Mouse (Mus musculus) liver, embryonic 12.5 days (tissue): ENCODE measurements around the gene Gm21970. TPM values are rescaled to one million over a fixed set of nuclear protein-coding genes. Genes with fewer than 3 reads are reported as not detected.

Experiments
- ATAC-seq: fragments of 200-750 bp; cut with Nextera tagmentation; 2 replicates; pipeline ENCODE4 v1.8.0; 2017; ENCODE audit warnings: moderate number of reproducible peaks, mild to moderate bottlenecking, moderate library complexity
- H3K27ac ChIP-seq: fragments of 300-500 bp; sonication (generic); 2 replicates; pipeline ENCODE4 v1.5.1; 2016; ENCODE audit warnings: mild to moderate bottlenecking
- H3K27me3 ChIP-seq: fragments of 300-500 bp; sonication (generic); replicated peaks from 2 replicates; pipeline ENCODE4 v1.6.1; 2016; ENCODE audit warnings: mild to moderate bottlenecking, moderate library complexity
- H3K36me3 ChIP-seq: fragments of 300-500 bp; sonication (generic); 2 replicates; pipeline ENCODE4 v1.6.1; 2016; ENCODE audit warnings: mild to moderate bottlenecking, moderate library complexity
- H3K4me1 ChIP-seq: fragments of 300-500 bp; sonication (generic); 2 replicates; pipeline ENCODE4 v1.6.1; 2016
- H3K4me2 ChIP-seq: fragments of 300-500 bp; sonication (generic); 2 replicates; pipeline ENCODE4 v1.6.1; 2016; ENCODE audit warnings: mild to moderate bottlenecking, moderate library complexity
- H3K4me3 ChIP-seq: fragments of 300-500 bp; sonication (generic); 2 replicates; pipeline ENCODE4 v1.5.1; 2016; ENCODE audit warnings: mild to moderate bottlenecking, moderate library complexity
- H3K9ac ChIP-seq: fragments of 300-500 bp; sonication (generic); 2 replicates; pipeline ENCODE4 v1.6.1; 2016; ENCODE audit warnings: mild to moderate bottlenecking, moderate library complexity
- H3K9me3 ChIP-seq: fragments of 300-500 bp; sonication (generic); replicated peaks from 2 replicates; pipeline ENCODE4 v1.6.1; 2016; ENCODE audit warnings: mild to moderate bottlenecking, moderate library complexity
- WGBS: fragments of 180-500 bp; shearing (Covaris S2); methylation state at CpG from one replicate; pipeline ENCODE4 v1.1.7; 2016; ENCODE audit not compliant: insufficient replicate concordance; 5-methylcytosine and 5-hydroxymethylcytosine counted together
- polyA plus RNA-seq: library from polyadenylated mRNA; unstranded; fragments of >200 nt; fragmentation: Nextera tagmentation; extraction: Ambion mirVana; gene quantifications from 2 replicates; pipeline ENCODE4 v1.2.1, GENCODE M21; 2016

The Gm21970 gene
- polyA plus RNA-seq, 1 experiment from 2014 or later = not detected

DNA sequence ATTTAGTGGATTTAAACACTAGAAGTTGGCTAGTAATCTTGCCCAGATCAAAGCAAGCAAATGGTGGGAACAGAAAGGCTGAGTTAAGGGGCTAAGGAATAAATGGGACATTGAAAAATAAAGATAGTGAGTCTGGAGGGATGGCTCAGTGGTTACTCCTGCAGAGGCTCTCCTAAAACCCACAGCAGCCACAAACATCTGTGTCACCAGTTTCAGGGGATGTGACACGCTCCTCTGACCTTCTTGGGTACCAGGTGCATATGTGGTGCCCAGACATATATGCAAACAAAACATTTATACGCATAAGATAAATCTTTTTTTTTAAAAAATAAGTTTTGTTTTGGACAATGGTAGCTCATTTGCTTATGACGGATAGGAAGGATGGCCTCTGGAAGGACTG lies 67.9 kb downstream of the Gm21970 start:
- no peak for ATAC-seq
- H3K36me3 ChIP-seq = no peaks in the 10 kb centered on the region
- H3K9ac ChIP-seq = peak overlapping the region; percentile 29; the same call in 1 of the 2 replicates
- H3K4me2 ChIP-seq = no peak overlapping the region
- H3K4me3 ChIP-seq = no peak overlapping the region
- H3K27me3 ChIP-seq = no peaks in the 10 kb centered on the region
- H3K27ac ChIP-seq = peak overlapping the region; percentile 48; the same call in 1 of the 2 replicates
- H3K9me3 ChIP-seq = 0 out of 2 replicates have a peak, but pooled peaks cover 3% of the 10 kb centered on the region
- WGBS = 90% methylated on average over 3 of the region's 3 CpGs
- peaks cover 60% of the 10 kb centered on the region for H3K4me1 ChIP-seq

DNA sequence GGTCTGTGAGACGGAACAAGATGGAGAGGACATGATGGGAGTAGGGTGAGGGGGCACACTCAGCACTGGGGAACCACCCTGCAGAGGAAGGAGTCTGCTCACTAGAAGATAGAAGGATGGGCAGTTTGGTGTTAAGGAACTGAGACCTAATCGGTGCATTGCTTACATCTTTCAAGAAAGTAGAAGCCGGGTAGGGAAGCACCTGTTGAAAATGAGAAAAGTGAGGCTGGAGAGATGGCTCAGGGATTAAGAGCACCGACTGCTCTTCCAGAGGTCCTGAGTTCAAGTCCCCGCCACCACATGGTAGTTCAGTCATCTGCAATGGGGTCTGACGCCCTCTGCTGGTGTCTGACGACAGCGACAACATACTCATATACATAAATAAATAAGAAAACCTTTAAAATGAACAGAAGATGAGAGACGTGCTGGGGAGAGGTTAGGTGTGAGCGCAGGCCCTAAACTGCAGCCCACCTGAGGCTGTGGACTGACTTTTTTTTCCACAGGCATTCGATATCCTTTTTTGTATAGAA lies 68.4 kb downstream of the Gm21970 start:
- ATAC-seq = no peak
- Histone ChIP-seq H3K9me3 (0 out of 2 replicates have a peak, but pooled peaks cover 3% of the 10 kb centered on the region), H3K4me2 (no peak overlapping the region), H3K9ac (no peak overlapping the region), H3K36me3 (no peaks in the 10 kb centered on the region), H3K27me3 (no peaks in the 10 kb centered on the region), H3K4me1 (peaks cover 60% of the 10 kb centered on the region), H3K4me3 (no peak overlapping the region), H3K27ac (peak overlapping the region; percentile 79; the same call in 1 of the 2 replicates)
- 67% methylated on average over 11 of the region's 11 CpGs for WGBS

DNA sequence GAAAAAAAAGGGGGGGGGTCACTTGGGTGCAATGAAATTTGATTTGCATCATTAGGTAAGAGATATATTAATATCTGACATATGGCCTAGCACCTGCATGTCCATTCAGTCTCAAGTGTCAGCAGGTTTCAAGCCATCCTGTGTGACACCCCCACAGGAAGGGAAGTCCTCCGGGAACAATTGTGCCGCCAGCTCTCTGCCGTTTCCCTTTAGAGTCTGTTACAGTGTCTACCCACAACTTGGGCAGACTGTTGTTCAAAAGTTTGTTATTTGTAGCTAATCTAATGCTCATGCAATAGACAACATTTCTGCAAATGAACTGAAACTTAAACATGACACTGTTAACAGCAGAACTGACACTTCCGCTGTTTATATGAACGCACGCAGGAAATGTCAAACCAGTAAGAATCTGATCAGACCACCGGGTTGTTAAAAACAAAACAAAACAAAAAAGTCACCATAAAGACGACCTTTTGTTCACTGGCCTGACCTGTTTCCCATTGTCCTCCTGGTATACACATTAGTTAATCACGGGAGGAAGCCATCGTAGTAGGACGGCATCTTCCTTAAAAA lies 69.6 kb downstream of the Gm21970 start:
- Histone ChIP-seq H3K27me3 (no peaks in the 10 kb centered on the region), H3K9me3 (0 out of 2 replicates have a peak, but pooled peaks cover 3% of the 10 kb centered on the region), H3K9ac (peak overlapping the region; percentile 42; the same call in 1 of the 2 replicates), H3K27ac (peak overlapping the region; percentile 79), H3K4me1 (peaks cover 65% of the 10 kb centered on the region), H3K36me3 (no peaks in the 10 kb centered on the region), H3K4me3 (peak overlapping the region; percentile 29; the same call in 1 of the 2 replicates), H3K4me2 (peak overlapping the region; percentile 51)
- WGBS = 39% methylated on average over 11 of the region's 11 CpGs
- no peak for ATAC-seq

DNA sequence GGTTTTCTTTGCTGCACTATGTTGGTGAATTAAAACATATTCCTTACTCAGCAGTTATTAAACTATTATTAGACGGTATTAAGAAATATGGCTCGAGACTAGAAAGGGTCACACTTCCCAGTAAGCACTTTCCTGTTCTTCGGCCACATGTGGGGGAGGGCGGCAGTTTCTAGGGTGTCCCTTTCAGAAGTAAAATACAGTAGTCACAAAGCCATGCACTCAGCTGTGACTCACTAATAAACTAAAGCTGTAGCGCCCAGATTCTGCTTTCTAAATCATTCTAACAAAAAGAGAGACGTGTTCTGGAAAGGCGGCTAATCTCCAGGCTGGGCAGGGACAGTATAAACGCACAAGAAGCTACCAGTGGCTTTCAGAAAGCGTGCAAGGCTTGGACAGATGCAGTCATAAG lies 70.3 kb downstream of the Gm21970 start:
- peak overlapping the region; percentile 48 for H3K9ac ChIP-seq
- H3K27ac ChIP-seq = peak overlapping the region; percentile 79
- no peaks in the 10 kb centered on the region for H3K27me3 ChIP-seq
- peak overlapping the region; percentile 51 for H3K4me2 ChIP-seq
- WGBS = 41% methylated on average over 9 of the region's 9 CpGs
- no peak for ATAC-seq
- no peak overlapping the region for H3K4me3 ChIP-seq
- 0 out of 2 replicates have a peak, but pooled peaks cover under 1% of the 10 kb centered on the region for H3K9me3 ChIP-seq
- H3K4me1 ChIP-seq = peaks cover 71% of the 10 kb centered on the region
- no peaks in the 10 kb centered on the region for H3K36me3 ChIP-seq

DNA sequence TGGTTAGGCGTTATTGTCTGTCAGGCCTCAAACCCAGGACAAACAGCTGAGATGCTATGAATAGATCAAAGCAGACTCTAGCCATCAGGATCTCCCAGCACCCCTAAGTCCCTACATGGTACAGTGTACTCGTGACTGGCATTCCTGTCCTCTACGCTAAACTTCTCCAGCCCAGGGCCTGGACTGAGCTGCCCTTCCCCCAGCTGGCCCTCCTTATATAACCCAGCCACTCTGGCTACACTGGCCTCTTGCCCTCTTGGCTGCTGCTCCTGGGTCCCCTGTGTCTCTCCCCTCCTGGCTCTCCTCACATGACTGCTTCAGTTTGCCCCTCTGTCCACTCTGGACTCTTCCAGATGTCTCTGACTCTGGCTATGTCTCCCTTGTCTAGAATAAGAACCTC lies 71.1 kb downstream of the Gm21970 start:
- Histone ChIP-seq H3K27me3 (no peaks in the 10 kb centered on the region), H3K4me3 (no peak overlapping the region), H3K4me1 (peaks cover 74% of the 10 kb centered on the region), H3K9me3 (no peaks in the 10 kb centered on the region), H3K9ac (peak overlapping the region; percentile 40; the same call in 1 of the 2 replicates), H3K4me2 (peak overlapping the region; percentile 27; the same call in 1 of the 2 replicates), H3K36me3 (peaks cover 4% of the 10 kb centered on the region; the same call in 1 of the 2 replicates), H3K27ac (peak overlapping the region; percentile 94)
- 73% methylated on average over 3 of the region's 3 CpGs for WGBS
- no peak for ATAC-seq

DNA sequence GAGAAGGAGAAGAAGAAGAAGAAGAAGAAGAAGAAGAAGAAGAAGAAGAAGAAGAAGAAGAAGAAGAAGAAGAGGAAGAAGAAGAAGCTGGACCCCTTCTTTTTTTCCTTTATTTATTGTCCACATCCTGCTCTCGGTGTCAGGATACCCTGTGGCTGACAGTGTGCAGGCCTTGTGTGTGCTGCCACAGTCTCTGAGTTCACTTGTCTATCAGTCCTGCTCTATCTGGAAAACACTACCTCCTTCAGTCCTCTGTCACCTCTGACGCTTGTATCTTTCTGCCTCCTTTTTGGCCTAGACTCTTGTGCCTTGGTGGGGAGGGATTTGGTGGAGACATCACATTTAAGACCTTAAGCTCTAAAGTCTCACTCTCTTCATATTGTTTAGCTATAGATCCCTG lies 71.9 kb downstream of the Gm21970 start:
- peak overlapping the region; percentile 89 for H3K4me2 ChIP-seq
- H3K4me3 ChIP-seq = peak overlapping the region; percentile 81; the same call in 1 of the 2 replicates

DNA sequence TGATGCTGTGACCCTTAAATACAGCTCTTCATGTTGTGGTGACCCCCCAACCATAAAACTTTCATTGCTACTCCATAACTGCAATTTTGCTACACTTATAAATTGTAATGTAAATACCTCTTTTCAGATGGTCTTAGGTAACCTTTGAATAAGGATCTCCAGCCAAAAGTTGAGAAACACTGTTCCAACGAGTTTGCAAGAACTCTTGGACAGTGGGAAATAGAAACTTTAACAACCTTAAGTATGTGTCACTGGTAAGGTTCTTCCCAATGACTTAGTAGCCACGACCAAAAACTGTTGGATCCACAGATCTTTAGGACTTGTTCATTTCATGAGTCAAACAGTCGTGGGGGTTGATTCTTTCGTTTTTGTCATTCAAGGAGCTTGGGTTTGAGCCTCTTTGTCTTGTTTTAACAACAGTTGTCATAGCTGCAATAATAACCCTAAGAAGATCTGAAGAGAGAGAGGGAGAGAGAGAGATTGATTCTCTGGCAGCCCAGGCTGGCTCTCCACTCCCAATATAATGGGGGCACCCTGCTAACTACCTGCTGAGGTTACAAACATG lies 72.4 kb downstream of the Gm21970 start:
- Histone ChIP-seq H3K9me3 (no peaks in the 10 kb centered on the region; the same call in 1 of the 2 replicates), H3K4me3 (peak overlapping the region; percentile 81), H3K4me2 (peak overlapping the region; percentile 89), H3K27me3 (no peaks in the 10 kb centered on the region), H3K27ac (peak overlapping the region; percentile 94), H3K36me3 (peaks cover 16% of the 10 kb centered on the region), H3K4me1 (peaks cover 66% of the 10 kb centered on the region), H3K9ac (peak overlapping the region; percentile 93)
- ATAC-seq = no peak
- 68% methylated on average over 4 of the region's 4 CpGs for WGBS

More for the DNA sequence above, 71.9 kb downstream of the Gm21970 start:
- ATAC-seq = no peak
- Histone ChIP-seq H3K9me3 (no peaks in the 10 kb centered on the region; the same call in 1 of the 2 replicates), H3K9ac (peak overlapping the region; percentile 93; the same call in 1 of the 2 replicates), H3K4me1 (peaks cover 70% of the 10 kb centered on the region), H3K27ac (peak overlapping the region; percentile 94), H3K27me3 (no peaks in the 10 kb centered on the region), H3K36me3 (peaks cover 11% of the 10 kb centered on the region)
- WGBS = 56% methylated on average over 2 of the region's 2 CpGs

DNA sequence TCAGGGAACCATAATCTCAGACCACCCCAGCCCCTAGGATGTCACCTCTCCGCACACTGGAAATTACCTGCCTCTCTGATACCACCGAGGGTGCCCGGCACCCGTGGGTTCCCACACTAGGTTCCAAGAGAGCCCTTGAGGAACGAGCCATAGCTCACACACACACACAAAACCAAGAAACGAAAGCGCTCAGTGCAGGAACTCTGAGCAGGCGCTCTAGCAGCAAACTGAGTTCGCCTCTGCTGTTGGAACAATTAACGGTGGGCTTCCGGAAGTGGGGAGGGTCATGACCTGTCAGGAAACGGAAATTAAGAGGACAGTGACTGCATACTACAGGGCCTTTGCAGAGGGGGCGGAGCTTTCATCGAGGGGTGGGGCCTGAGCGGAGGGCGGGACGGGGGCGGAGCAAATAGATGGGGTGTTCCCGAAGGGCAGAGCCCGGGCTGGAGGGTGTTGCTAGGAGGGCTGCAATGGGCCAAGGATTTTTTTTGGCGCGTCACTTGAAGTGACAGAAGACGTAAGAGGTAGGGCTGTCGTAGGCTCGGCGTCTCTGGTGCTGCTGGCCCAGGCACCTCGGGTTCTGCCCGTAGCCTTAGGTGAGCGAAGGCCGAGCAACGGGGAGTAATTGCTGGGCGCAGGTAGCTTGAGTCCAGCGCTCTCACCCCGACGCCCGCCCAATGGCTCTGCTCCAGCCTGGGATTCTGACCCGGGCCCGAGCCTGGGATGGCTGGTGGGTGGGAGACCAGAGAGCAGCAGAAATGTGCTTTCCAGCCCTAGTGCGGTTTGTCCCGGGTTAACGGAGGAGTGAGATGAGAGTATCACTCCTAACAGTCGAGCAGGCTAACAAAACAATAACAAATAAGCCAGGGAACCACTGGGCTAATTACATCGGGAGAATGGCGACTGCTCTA lies 73.3 kb downstream of the Gm21970 start:
- WGBS = 2% methylated on average over 44 of the region's 44 CpGs
- Histone ChIP-seq H3K27me3 (no peaks in the 10 kb centered on the region), H3K9ac (peak overlapping the region; percentile 93), H3K4me2 (peak overlapping the region; percentile 89), H3K4me3 (peak overlapping the region; percentile 81), H3K27ac (peak overlapping the region; percentile 94), H3K9me3 (no peaks in the 10 kb centered on the region; the same call in 1 of the 2 replicates), H3K4me1 (peaks cover 57% of the 10 kb centered on the region), H3K36me3 (peaks cover 25% of the 10 kb centered on the region)
- peak; percentile 98 for ATAC-seq

DNA sequence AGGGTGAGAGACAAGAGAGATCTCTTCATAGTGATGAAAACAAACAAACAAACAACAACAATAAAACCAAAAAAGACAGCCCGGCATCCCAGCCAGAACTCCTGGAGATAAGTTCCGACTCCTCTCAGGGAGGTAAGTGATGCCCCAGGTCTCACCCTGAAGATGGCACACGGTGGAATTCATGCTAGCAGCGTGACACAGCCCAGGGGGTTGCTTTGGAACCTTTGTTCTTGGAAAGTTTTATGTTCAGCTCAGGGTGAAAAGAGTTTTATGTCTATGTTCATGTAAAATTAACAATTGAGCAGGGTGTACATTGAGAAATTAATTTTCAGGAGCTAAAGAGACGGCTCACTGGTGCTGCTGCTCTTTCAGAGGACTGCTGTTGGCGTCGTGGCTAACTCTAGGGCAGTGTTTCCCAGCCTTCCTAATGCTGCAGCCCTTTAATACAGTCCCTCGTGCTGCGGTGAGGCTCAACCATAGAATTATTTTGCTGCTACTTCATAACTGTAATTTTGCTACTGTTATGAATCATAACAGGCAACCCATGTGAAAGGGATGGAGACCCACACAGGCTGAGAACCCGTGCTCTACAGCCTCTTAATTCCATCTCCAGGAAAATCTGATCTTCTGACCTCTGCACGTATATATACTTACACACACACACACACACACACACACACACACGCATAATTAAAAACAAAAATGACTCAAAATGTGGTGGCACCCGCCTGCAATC lies 74.2 kb downstream of the Gm21970 start:
- Histone ChIP-seq H3K9ac (peak overlapping the region; percentile 93), H3K27ac (peak overlapping the region; percentile 94), H3K36me3 (peaks cover 33% of the 10 kb centered on the region), H3K27me3 (no peaks in the 10 kb centered on the region), H3K4me2 (peak overlapping the region; percentile 89), H3K4me1 (peaks cover 54% of the 10 kb centered on the region), H3K4me3 (peak overlapping the region; percentile 81), H3K9me3 (no peaks in the 10 kb centered on the region; the same call in 1 of the 2 replicates)
- no peak for ATAC-seq
- 52% methylated on average over 13 of the region's 13 CpGs for WGBS

DNA sequence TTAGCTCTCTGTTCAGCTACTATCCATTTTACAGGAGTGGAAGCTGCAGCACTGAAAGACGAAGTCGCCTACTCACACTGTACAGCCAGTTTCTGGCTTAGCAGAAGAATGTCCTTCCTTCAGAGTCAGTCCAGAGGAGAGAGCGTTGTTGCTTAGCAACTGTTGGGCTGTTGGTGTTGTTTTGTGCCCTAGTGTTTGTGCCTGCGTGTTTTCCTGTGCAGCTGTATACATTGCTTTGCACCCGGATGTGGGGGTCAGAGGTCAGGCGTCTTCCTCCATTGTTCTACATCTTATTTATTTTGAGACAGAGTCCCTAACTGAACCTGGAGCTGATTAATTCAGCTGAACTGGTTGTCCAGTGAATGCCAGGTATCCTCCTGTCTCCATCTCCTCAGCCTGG lies 75.0 kb downstream of the Gm21970 start:
- Histone ChIP-seq H3K4me3 (peak overlapping the region; percentile 81), H3K4me1 (peaks cover 55% of the 10 kb centered on the region)

More for the DNA sequence above, 75.0 kb downstream of the Gm21970 start:
- Histone ChIP-seq H3K9me3 (no peaks in the 10 kb centered on the region; the same call in 1 of the 2 replicates), H3K36me3 (peaks cover 37% of the 10 kb centered on the region), H3K9ac (peak overlapping the region; percentile 93), H3K27ac (peak overlapping the region; percentile 94), H3K4me2 (peak overlapping the region; percentile 89), H3K27me3 (no peaks in the 10 kb centered on the region)
- 75% methylated on average over 6 of the region's 6 CpGs for WGBS
- no peak for ATAC-seq
